Mouse (Mus musculus): ENCODE measurements around the gene Ly6c1. TPM values are rescaled to one million over a fixed set of nuclear protein-coding genes. Genes with fewer than 3 reads are reported as not detected.
"Not testable (repeated sequence)": the region's sequence is repeated elsewhere in the genome, so short reads cannot be mapped to it uniquely, and the experiment has no call there.

The Ly6c1 gene
- polyA plus RNA-seq, 1 experiment, result not detected

GRCm38 (mm10) chr15:75019446-75019845 is 29.2 kb downstream of the Ly6c1 start:
- H3K4me1 ChIP-seq; H3K9me3 ChIP-seq; H3K36me3 ChIP-seq (replicated peaks; ENCODE audit: low read length); H3K27me3 ChIP-seq (replicated peaks); H3K4me3 ChIP-seq (replicated peaks): not testable (repeated sequence)

Other genes starting within 250 kb of the Ly6c1 start
- not detected in 2 replicates for gene Gml2, start 229.8 kb downstream of the Ly6c1 start, polyA plus RNA-seq (2012; ENCODE audit: insufficient read depth, low replicate concordance)
- not detected in 2 replicates for gene 2010109I03Rik, start 151.8 kb downstream of the Ly6c1 start, polyA plus RNA-seq (2012; ENCODE audit: insufficient read depth, low replicate concordance)
- 1.4 TPM in 1 of 2 replicates, not detected in the other for gene Ly6i, start 65.4 kb downstream of the Ly6c1 start, polyA plus RNA-seq (2012; ENCODE audit: insufficient read depth, low replicate concordance)
- 8.8 TPM in 1 of 2 replicates, not detected in the other for gene Ly6a, start 50.8 kb downstream of the Ly6c1 start, polyA plus RNA-seq (2012; ENCODE audit: insufficient read depth, low replicate concordance)
- gene Ly6c2, start 63.1 kb upstream of the Ly6c1 start, polyA plus RNA-seq (2012; ENCODE audit: insufficient read depth, low replicate concordance), result 2.8 TPM in 1 of 2 replicates, not detected in the other
- gene Ly6g, start 106.4 kb upstream of the Ly6c1 start, polyA plus RNA-seq (2012; ENCODE audit: insufficient read depth, low replicate concordance), result not detected in 2 replicates
- gene BC025446, start 167.5 kb upstream of the Ly6c1 start, polyA plus RNA-seq (2012; ENCODE audit: insufficient read depth, low replicate concordance), result not detected in 2 replicates
- gene Ly6f, start 219.6 kb upstream of the Ly6c1 start, polyA plus RNA-seq (2012; ENCODE audit: insufficient read depth, low replicate concordance), result not detected in 2 replicates